Mouse (Mus musculus): Measurements from ENCODE around the gene Zfand3. TPM values are rescaled to one million over a fixed set of nuclear protein-coding genes. Genes with fewer than 3 reads are reported as not detected.

Gene Zfand3
- polyA plus RNA-seq, 1 experiment: 158 TPM

DNA sequence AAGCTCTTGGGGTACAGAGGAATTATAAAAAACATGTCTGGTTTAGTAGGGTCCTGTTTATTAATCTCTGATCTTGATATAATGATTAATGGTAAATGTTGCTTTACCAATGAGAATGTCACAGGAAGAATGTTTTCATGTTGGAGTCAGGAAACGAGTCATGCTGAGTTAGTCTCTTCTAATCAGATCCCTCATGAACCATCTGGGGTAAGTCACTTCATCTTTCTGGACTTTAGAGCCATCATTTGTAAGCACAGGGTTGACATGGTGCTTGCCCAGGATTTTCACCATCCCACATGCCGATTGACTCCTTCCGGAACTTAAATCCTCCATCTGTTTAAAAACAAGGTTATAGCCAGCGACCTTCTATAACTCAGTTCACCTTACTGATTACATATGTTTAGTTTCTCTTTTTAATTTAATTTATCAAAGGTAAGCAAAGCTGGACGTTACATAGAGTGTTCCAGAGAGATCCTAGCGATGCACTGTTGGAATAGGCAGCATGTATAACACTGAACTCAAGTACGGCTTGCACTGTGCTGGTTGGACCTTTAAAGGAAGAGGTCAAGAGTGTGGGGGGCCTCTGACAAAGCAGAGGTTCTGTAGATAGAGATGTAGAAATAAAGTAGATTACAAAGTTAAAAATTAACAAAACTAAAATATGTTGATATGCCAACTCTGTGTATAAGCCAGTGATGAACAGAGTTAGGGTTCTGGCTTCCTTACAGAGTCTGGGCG, 56.7 kb downstream of the Zfand3 start:
- Histone ChIP-seq H3K4me3 (ENCODE audit: insufficient read depth, low read length) (no peak overlapping the region), H3K27ac (ENCODE audit: insufficient read depth, low read length) (no peak overlapping the region), H3K4me1 (ENCODE audit: control insufficient read depth, insufficient read depth, low read length) (peaks cover 24% of the 10 kb centered on the region)
- TF ChIP-seq POLR2A (IDR thresholded peaks at IDR 0.05; ENCODE audit: low read depth, low read length) (no peak), CTCF (IDR thresholded peaks at IDR 0.05; ENCODE audit: borderline replicate concordance, insufficient read depth, low read length) (no peak)

DNA sequence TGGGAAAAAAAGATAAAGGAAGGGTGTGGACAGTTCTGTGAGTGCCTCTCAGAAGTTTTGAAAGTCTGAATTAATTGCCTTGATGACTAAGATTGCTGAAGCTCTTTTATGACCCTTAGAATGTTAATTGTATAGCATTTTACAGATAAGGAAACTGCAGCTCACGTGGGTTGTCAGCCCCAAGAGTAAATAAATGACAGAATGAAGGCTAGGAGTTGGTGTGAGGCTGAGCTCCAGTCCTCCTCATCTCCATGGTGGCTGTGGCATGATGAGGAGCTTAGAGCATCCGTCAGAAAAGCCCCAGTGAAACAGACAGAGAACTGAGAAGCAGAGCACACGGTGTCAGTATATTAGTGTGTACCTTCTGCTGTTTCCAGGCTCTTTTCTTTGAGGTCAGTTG, 59.3 kb downstream of the Zfand3 start:
- H3K4me1 ChIP-seq (ENCODE audit: control insufficient read depth, insufficient read depth, low read length): peaks cover 23% of the 10 kb centered on the region
- H3K27ac ChIP-seq (ENCODE audit: insufficient read depth, low read length): no peak overlapping the region
- no peak for TF ChIP-seq POLR2A (IDR thresholded peaks at IDR 0.05; ENCODE audit: low read depth, low read length)
- TF ChIP-seq CTCF (IDR thresholded peaks at IDR 0.05; ENCODE audit: borderline replicate concordance, insufficient read depth, low read length): no peak
- no peak overlapping the region for H3K4me3 ChIP-seq (ENCODE audit: insufficient read depth, low read length)

DNA sequence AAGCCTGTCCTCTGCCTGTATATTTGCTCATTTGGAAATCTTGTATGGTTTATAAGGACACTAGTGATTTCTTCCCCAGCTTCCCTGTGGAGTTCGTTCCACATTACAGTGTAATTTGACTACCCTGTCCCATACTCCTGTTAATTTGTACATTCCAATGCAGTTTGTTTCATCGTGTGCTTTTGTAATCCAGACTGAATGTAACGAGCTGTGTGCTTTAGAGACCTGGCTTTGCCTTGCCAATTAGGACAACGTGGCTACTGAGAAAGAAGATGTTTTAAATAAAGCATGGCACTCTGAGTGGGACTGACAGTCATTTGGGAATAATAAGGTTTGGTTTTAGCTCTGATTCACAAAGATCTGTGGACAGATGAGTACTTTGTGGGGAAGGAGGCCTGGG, 60.2 kb downstream of the Zfand3 start:
- Histone ChIP-seq H3K27ac (ENCODE audit: insufficient read depth, low read length) (no peak overlapping the region; the same call in 1 of the 2 replicates), H3K4me3 (ENCODE audit: insufficient read depth, low read length) (no peak overlapping the region), H3K4me1 (ENCODE audit: control insufficient read depth, insufficient read depth, low read length) (peaks cover 22% of the 10 kb centered on the region)
- no peak for TF ChIP-seq POLR2A (IDR thresholded peaks at IDR 0.05; ENCODE audit: low read depth, low read length)
- TF ChIP-seq CTCF (IDR thresholded peaks at IDR 0.05; ENCODE audit: borderline replicate concordance, insufficient read depth, low read length): no peak

DNA sequence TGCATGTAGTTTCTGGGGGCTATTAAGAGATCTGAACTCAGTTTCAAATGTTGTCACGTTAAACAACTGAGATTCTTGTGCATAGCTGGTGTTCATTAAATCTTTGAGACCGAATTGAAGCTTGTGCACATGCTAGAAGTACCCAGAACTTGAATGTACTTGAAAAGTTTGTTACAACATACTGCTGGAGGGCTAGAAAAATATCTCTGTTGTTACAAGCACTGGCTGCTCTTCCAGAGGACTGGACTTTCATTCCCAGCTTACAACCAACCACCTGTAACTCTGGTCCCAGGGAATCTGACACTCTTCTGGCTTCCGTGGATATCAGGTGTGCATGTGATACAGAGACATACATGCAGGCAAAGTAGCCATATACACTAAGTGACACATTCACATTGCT, 65.2 kb downstream of the Zfand3 start:
- no peak overlapping the region for H3K27ac ChIP-seq (ENCODE audit: insufficient read depth, low read length)
- TF ChIP-seq POLR2A (IDR thresholded peaks at IDR 0.05; ENCODE audit: low read depth, low read length) (no peak), CTCF (IDR thresholded peaks at IDR 0.05; ENCODE audit: borderline replicate concordance, insufficient read depth, low read length) (no peak)
- H3K4me1 ChIP-seq (ENCODE audit: control insufficient read depth, insufficient read depth, low read length): peaks cover 20% of the 10 kb centered on the region
- H3K4me3 ChIP-seq (ENCODE audit: insufficient read depth, low read length): no peak overlapping the region

DNA sequence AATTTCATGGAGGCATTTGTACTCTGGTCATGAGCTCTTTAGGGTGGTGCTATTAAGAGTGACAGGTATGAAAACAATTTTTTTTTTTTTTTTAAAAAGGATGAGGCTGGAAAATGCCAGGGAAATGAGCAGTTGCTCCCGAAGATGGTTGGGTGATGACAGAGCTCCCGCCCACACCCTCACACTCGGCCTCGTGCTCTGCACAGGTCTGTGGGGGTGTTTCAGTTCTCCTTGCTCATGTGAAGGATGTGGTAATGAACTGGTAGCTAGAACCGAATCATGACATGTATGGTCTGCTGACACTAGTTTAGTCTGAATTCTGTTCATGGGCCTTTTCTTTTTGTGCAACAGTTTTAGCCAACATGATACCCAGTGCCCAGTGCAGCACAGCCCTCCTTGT, 66.1 kb downstream of the Zfand3 start:
- TF ChIP-seq POLR2A (IDR thresholded peaks at IDR 0.05; ENCODE audit: low read depth, low read length): no peak
- TF ChIP-seq CTCF (IDR thresholded peaks at IDR 0.05; ENCODE audit: borderline replicate concordance, insufficient read depth, low read length): no peak
- Histone ChIP-seq H3K4me3 (ENCODE audit: insufficient read depth, low read length) (no peak overlapping the region), H3K27ac (ENCODE audit: insufficient read depth, low read length) (0 out of 2 replicates have a peak overlapping the region, but pooled peaks have one; percentile 17), H3K4me1 (ENCODE audit: control insufficient read depth, insufficient read depth, low read length) (peaks cover 23% of the 10 kb centered on the region)

DNA sequence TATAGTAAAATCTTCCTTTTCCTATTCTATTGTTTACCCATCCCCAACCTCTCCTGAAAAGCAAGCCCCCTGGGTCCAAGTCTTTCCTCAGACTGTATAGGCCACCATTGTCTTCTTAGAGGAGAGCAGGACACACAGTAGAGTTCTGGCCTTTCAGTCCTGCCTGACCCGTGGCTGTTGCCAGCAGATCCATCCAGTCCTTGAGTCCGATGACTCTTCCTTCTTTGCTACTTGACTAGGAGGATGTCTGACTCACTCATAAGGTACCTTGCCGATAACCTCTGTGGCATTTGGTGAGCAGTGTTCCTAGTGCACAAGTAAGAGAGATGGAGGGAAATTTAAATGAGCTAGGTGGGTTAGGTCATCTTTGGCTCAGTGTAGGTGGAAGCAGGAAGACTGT, 68.1 kb downstream of the Zfand3 start:
- H3K4me3 ChIP-seq (ENCODE audit: insufficient read depth, low read length): no peak overlapping the region
- no peak overlapping the region for H3K27ac ChIP-seq (ENCODE audit: insufficient read depth, low read length)
- TF ChIP-seq CTCF (IDR thresholded peaks at IDR 0.05; ENCODE audit: borderline replicate concordance, insufficient read depth, low read length) (no peak), POLR2A (IDR thresholded peaks at IDR 0.05; ENCODE audit: low read depth, low read length) (no peak)
- peaks cover 32% of the 10 kb centered on the region for H3K4me1 ChIP-seq (ENCODE audit: control insufficient read depth, insufficient read depth, low read length)

DNA sequence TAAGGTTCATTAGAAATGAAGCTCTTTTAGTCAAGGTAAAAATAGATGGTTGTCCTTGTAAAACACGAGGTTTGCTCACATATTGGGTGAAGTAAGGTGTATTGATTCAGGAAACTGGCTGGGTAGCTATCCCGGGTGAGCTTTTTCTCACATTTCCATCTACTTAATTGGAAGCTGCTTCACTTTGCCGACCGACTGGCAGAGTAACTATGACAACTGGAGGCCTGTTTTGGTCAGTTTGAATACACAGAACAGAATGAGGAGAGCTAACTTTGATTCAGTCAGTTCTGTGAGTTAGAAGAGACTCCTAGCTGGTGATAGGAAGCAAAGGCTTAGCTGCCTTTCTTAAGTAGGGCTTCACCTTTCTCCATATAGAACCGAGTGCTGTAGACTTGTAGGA, 71.4 kb downstream of the Zfand3 start:
- Histone ChIP-seq H3K27ac (ENCODE audit: insufficient read depth, low read length) (peak overlapping the region; percentile 70), H3K4me3 (ENCODE audit: insufficient read depth, low read length) (no peak overlapping the region), H3K4me1 (ENCODE audit: control insufficient read depth, insufficient read depth, low read length) (peaks cover 19% of the 10 kb centered on the region)
- TF ChIP-seq CTCF (IDR thresholded peaks at IDR 0.05; ENCODE audit: borderline replicate concordance, insufficient read depth, low read length) (no peak), POLR2A (IDR thresholded peaks at IDR 0.05; ENCODE audit: low read depth, low read length) (no peak)

DNA sequence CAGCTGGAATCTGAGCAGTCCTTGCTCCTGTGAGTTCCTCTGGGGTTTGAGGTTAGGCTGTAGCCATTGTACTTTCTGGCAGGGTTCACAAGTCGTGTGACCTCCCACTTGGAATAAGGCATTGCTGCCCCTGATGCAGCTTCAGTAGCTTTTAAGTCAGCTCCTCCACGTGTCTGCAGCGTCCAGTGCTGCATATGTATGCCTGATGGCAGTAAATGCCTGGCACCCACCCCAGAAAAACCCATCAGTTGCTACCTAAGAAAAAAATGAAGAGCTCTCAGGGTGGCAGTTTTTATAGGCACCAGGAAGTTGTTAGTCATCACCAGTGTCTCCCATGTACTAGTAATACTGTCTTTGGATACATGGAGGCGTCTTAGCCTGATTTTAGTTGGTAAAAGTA, 79.5 kb downstream of the Zfand3 start:
- no peak overlapping the region for H3K4me3 ChIP-seq (ENCODE audit: insufficient read depth, low read length)
- no peak for TF ChIP-seq CTCF (IDR thresholded peaks at IDR 0.05; ENCODE audit: borderline replicate concordance, insufficient read depth, low read length)
- TF ChIP-seq POLR2A (IDR thresholded peaks at IDR 0.05; ENCODE audit: low read depth, low read length): no peak
- no peak overlapping the region for H3K27ac ChIP-seq (ENCODE audit: insufficient read depth, low read length)
- peaks cover 9% of the 10 kb centered on the region for H3K4me1 ChIP-seq (ENCODE audit: control insufficient read depth, insufficient read depth, low read length)

DNA sequence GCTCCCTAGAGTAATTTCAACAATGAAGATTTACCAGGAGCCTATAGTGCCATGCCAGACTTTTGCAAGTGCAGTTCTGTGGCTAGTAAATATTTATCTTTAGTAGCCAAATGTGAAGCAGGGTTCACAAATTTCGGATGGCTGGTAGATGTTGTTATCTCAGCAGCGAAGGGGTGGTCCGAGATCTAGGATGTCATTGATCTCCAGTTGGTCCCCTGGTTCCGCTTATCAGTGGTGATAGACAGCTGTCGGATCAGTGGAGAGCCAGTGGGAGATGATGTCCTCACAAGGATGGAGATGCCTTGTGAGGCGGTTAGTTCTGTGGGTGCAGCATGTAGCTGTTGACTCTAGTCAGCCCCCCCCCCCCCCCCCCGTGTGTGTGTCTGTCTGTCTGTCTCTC, 82.2 kb downstream of the Zfand3 start:
- Histone ChIP-seq H3K4me1 (ENCODE audit: control insufficient read depth, insufficient read depth, low read length) (peaks cover 9% of the 10 kb centered on the region), H3K4me3 (ENCODE audit: insufficient read depth, low read length) (no peak overlapping the region), H3K27ac (ENCODE audit: insufficient read depth, low read length) (no peak overlapping the region)
- no peak for TF ChIP-seq CTCF (IDR thresholded peaks at IDR 0.05; ENCODE audit: borderline replicate concordance, insufficient read depth, low read length)
- TF ChIP-seq POLR2A (IDR thresholded peaks at IDR 0.05; ENCODE audit: low read depth, low read length): no peak

DNA sequence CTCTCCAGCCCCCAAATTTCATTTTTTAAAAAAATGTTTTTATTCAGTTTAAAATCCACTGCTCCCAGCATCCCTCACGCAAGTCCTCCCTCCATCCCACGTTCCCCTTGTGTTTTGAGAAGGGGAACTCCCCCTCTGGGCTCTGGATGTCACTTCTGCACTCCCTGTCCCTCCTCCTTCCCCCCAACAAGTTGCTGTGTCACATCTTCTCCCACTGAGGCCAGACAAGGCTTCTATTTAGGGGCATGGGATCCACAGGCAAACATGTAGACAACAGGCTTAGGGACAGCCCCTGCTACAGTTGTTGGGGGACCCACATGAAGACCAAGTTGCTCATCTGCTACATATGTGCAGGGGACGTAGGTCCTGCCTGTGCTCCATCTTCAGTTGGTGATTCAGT, 83.9 kb downstream of the Zfand3 start:
- TF ChIP-seq POLR2A (IDR thresholded peaks at IDR 0.05; ENCODE audit: low read depth, low read length): no peak
- no peak for TF ChIP-seq CTCF (IDR thresholded peaks at IDR 0.05; ENCODE audit: borderline replicate concordance, insufficient read depth, low read length)
- Histone ChIP-seq H3K4me1 (ENCODE audit: control insufficient read depth, insufficient read depth, low read length) (peaks cover 9% of the 10 kb centered on the region), H3K4me3 (ENCODE audit: insufficient read depth, low read length) (no peak overlapping the region)

More for the DNA sequence above, 83.9 kb downstream of the Zfand3 start:
- no peak overlapping the region for H3K27ac ChIP-seq (ENCODE audit: insufficient read depth, low read length)
